Mouse (Mus musculus): ENCODE results near the gene Vipr1. TPM values are rescaled to one million over a fixed set of nuclear protein-coding genes. Genes with fewer than 3 reads are reported as not detected.
A peak's percentile ranks its signal among the peaks of the same experiment; 100 is the strongest.

The Vipr1 gene
- polyA plus RNA-seq, 1 experiment from 2014 or later: 0.26 TPM

GRCm38 (mm10) chr9:121623235-121623634, 19.3 kb upstream of the Vipr1 start:
- Histone ChIP-seq H3K27ac (replicated peaks; ENCODE audit: low read depth, low read length) (no peak overlapping the region), H3K36me3 (ENCODE audit: control insufficient read depth, insufficient read depth, low read length) (no peaks in the 10 kb centered on the region), H3K4me2 (ENCODE audit: low read depth, low read length) (no peak overlapping the region), H3K4me1 (ENCODE audit: control insufficient read depth, insufficient read depth, low read length) (no peaks in the 10 kb centered on the region), H3K27me3 (replicated peaks; ENCODE audit: control insufficient read depth, insufficient read depth, low read length) (no peaks in the 10 kb centered on the region), H3K4me3 (ENCODE audit: low read depth, low read length) (no peak overlapping the region), H3K9ac (ENCODE audit: low read depth, low read length) (no peak overlapping the region), H3K9me3 (ENCODE audit: control insufficient read depth, low read length) (no peaks in the 10 kb centered on the region)
- WGBS: 95% methylated on average over 4 of the region's 4 CpGs
- DNase-seq (ENCODE audit: low spot score) (no peak), ATAC-seq (ENCODE audit: low read depth) (no peak)

- Histone ChIP-seq H3K4me2 (ENCODE audit: low read depth, low read length) (no peak overlapping the region), H3K27me3 (replicated peaks; ENCODE audit: control insufficient read depth, insufficient read depth, low read length) (no peaks in the 10 kb centered on the region), H3K9me3 (ENCODE audit: control insufficient read depth, low read length) (no peaks in the 10 kb centered on the region), H3K4me1 (ENCODE audit: control insufficient read depth, insufficient read depth, low read length) (no peaks in the 10 kb centered on the region), H3K4me3 (ENCODE audit: low read depth, low read length) (no peak overlapping the region), H3K36me3 (ENCODE audit: control insufficient read depth, insufficient read depth, low read length) (no peaks in the 10 kb centered on the region), H3K27ac (replicated peaks; ENCODE audit: low read depth, low read length) (no peak overlapping the region), H3K9ac (ENCODE audit: low read depth, low read length) (no peak overlapping the region)
- DNase-seq (ENCODE audit: low spot score): no peak
- no peak for ATAC-seq (ENCODE audit: low read depth)
- WGBS: 75% methylated on average over 2 of the region's 2 CpGs
These were observed 17.6 kb upstream of the Vipr1 start for GRCm38 (mm10) chr9:121624920-121625319.

GRCm38 (mm10) chr9:121630627-121631026, 11.9 kb upstream of the Vipr1 start:
- no peak overlapping the region for H3K9ac ChIP-seq (ENCODE audit: low read depth, low read length)
- no peaks in the 10 kb centered on the region for H3K27me3 ChIP-seq (replicated peaks; ENCODE audit: control insufficient read depth, insufficient read depth, low read length)
- no peaks in the 10 kb centered on the region for H3K4me1 ChIP-seq (ENCODE audit: control insufficient read depth, insufficient read depth, low read length)
- no peaks in the 10 kb centered on the region for H3K9me3 ChIP-seq (ENCODE audit: control insufficient read depth, low read length)
- no peak overlapping the region for H3K4me2 ChIP-seq (ENCODE audit: low read depth, low read length)
- WGBS: 78% methylated on average over 1 of the region's 1 CpGs
- no peak overlapping the region for H3K4me3 ChIP-seq (ENCODE audit: low read depth, low read length)
- H3K36me3 ChIP-seq (ENCODE audit: control insufficient read depth, insufficient read depth, low read length): no peaks in the 10 kb centered on the region
- no peak overlapping the region for H3K27ac ChIP-seq (replicated peaks; ENCODE audit: low read depth, low read length)
- DNase-seq (ENCODE audit: low spot score): no peak
- ATAC-seq (ENCODE audit: low read depth): no peak

DNA sequence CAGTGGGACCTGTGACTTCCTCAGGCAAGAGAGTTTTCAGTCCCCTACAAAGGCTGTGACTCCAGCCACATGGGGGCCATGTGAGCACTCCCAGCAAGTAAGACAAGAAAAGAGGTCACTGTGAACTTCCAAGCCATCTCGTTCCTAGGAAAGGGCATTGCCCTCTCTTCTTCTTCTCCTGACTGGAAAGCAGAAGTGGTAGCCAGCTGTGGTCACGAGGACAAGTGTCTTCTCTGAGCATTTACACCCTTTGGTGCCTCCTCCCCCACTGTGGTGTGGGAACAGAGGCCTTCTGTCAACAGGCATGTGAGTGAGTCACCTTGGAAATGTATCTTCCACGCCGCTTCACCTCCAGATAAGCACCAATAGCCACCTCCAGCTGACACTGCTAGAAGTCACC, 10.6 kb upstream of the Vipr1 start:
- H3K4me3 ChIP-seq (ENCODE audit: low read depth, low read length): no peak overlapping the region
- no peak for ATAC-seq (ENCODE audit: low read depth)
- no peak for DNase-seq (ENCODE audit: low spot score)
- H3K36me3 ChIP-seq (ENCODE audit: control insufficient read depth, insufficient read depth, low read length): no peaks in the 10 kb centered on the region
- no peak overlapping the region for H3K9ac ChIP-seq (ENCODE audit: low read depth, low read length)
- no peaks in the 10 kb centered on the region for H3K27me3 ChIP-seq (replicated peaks; ENCODE audit: control insufficient read depth, insufficient read depth, low read length)
- no peaks in the 10 kb centered on the region for H3K9me3 ChIP-seq (ENCODE audit: control insufficient read depth, low read length)
- WGBS: 71% methylated on average over 4 of the region's 4 CpGs
- no peak overlapping the region for H3K27ac ChIP-seq (replicated peaks; ENCODE audit: low read depth, low read length)
- no peaks in the 10 kb centered on the region for H3K4me1 ChIP-seq (ENCODE audit: control insufficient read depth, insufficient read depth, low read length)
- no peak overlapping the region for H3K4me2 ChIP-seq (ENCODE audit: low read depth, low read length)

DNA sequence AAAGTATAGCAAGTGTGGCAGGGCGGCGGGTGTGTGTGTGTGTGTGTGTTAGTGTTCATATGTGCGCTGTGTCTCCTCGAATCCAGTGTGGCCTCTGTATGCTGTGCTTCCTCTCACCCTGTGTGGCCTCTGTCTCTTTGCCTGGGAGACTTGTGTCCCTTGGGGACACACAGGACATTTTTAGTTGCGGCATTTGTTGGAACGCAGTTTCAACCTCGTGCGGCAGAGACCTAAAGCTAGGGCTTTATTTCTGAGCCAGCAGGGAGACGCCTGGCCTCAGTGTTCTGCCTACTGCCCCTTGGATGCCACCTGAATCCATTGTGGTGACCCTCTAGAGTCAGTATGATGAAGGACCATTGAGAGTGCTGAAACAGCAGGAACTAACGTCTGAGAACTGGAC, 9.6 kb upstream of the Vipr1 start:
- ATAC-seq (ENCODE audit: low read depth) (no peak), DNase-seq (ENCODE audit: low spot score) (no peak)
- WGBS: 87% methylated on average over 10 of the region's 10 CpGs
- Histone ChIP-seq H3K27ac (replicated peaks; ENCODE audit: low read depth, low read length) (no peak overlapping the region), H3K36me3 (ENCODE audit: control insufficient read depth, insufficient read depth, low read length) (no peaks in the 10 kb centered on the region), H3K9me3 (ENCODE audit: control insufficient read depth, low read length) (no peaks in the 10 kb centered on the region), H3K4me1 (ENCODE audit: control insufficient read depth, insufficient read depth, low read length) (no peaks in the 10 kb centered on the region), H3K4me3 (ENCODE audit: low read depth, low read length) (no peak overlapping the region), H3K4me2 (ENCODE audit: low read depth, low read length) (no peak overlapping the region), H3K9ac (ENCODE audit: low read depth, low read length) (no peak overlapping the region), H3K27me3 (replicated peaks; ENCODE audit: control insufficient read depth, insufficient read depth, low read length) (no peaks in the 10 kb centered on the region)

DNA sequence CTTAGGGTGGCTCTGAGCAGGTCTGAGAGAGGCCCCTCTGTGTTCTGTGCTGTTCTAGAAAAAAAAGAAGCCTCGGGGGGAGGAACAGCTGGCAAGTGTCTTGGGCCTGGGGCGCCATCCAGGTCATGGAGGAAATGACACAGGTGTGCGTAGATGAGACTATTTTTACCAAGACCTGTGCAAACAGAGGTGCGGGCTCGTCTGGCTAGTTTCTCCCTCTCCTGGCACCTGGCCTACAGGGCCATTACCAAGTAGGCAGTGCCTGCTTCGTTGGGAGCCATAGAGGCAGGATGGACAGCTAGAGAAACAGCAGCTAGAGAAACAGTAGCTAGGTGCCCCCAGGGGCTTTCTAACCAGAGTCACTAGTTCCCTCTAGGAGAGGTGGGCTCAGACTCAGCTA, 9.2 kb upstream of the Vipr1 start:
- H3K27ac ChIP-seq (replicated peaks; ENCODE audit: low read depth, low read length): no peak overlapping the region
- WGBS: 84% methylated on average over 6 of the region's 6 CpGs
- DNase-seq (ENCODE audit: low spot score): no peak
- no peak for ATAC-seq (ENCODE audit: low read depth)
- H3K27me3 ChIP-seq (replicated peaks; ENCODE audit: control insufficient read depth, insufficient read depth, low read length): no peaks in the 10 kb centered on the region
- H3K9me3 ChIP-seq (ENCODE audit: control insufficient read depth, low read length): no peaks in the 10 kb centered on the region
- H3K4me1 ChIP-seq (ENCODE audit: control insufficient read depth, insufficient read depth, low read length): no peaks in the 10 kb centered on the region
- H3K9ac ChIP-seq (ENCODE audit: low read depth, low read length): no peak overlapping the region
- H3K4me2 ChIP-seq (ENCODE audit: low read depth, low read length): no peak overlapping the region
- H3K36me3 ChIP-seq (ENCODE audit: control insufficient read depth, insufficient read depth, low read length): no peaks in the 10 kb centered on the region
- H3K4me3 ChIP-seq (ENCODE audit: low read depth, low read length): no peak overlapping the region

GRCm38 (mm10) chr9:121635835-121636576, 6.5 kb upstream of the Vipr1 start:
- DNase-seq (ENCODE audit: low spot score) (no peak), ATAC-seq (ENCODE audit: low read depth) (no peak)
- WGBS: 39% methylated on average over 7 of the region's 7 CpGs
- Histone ChIP-seq H3K4me1 (ENCODE audit: control insufficient read depth, insufficient read depth, low read length) (no peaks in the 10 kb centered on the region), H3K27ac (replicated peaks; ENCODE audit: low read depth, low read length) (no peak overlapping the region), H3K4me3 (ENCODE audit: low read depth, low read length) (no peak overlapping the region), H3K27me3 (replicated peaks; ENCODE audit: control insufficient read depth, insufficient read depth, low read length) (peaks cover 17% of the 10 kb centered on the region), H3K9me3 (ENCODE audit: control insufficient read depth, low read length) (no peaks in the 10 kb centered on the region), H3K36me3 (ENCODE audit: control insufficient read depth, insufficient read depth, low read length) (no peaks in the 10 kb centered on the region), H3K9ac (ENCODE audit: low read depth, low read length) (no peak overlapping the region), H3K4me2 (ENCODE audit: low read depth, low read length) (no peak overlapping the region)

DNA sequence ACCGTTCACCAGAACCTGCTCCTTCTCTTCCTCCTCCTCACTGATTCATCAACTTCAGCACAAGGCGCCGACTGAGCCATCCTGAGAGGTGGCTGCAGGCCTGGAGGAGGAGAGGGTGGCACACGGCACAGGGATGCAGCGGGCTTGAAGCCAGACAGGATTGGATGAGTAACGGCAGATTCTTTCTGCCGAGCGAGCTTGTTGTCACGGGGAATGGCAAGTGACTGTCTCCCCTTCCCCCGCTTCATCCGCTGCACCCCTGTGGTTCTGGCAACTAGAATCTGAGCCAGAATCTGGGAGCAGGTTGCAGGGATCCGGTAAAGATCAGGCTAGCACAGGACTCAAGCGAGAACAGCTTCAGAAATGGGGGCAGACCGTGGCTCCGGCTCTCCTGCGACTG, 2.7 kb upstream of the Vipr1 start:
- Histone ChIP-seq H3K4me2 (ENCODE audit: low read depth, low read length) (no peak overlapping the region), H3K27me3 (replicated peaks; ENCODE audit: control insufficient read depth, insufficient read depth, low read length) (peaks cover 50% of the 10 kb centered on the region), H3K27ac (replicated peaks; ENCODE audit: low read depth, low read length) (no peak overlapping the region), H3K36me3 (ENCODE audit: control insufficient read depth, insufficient read depth, low read length) (no peaks in the 10 kb centered on the region), H3K4me1 (ENCODE audit: control insufficient read depth, insufficient read depth, low read length) (peaks cover 10% of the 10 kb centered on the region), H3K9ac (ENCODE audit: low read depth, low read length) (no peak overlapping the region), H3K4me3 (ENCODE audit: low read depth, low read length) (no peak overlapping the region), H3K9me3 (ENCODE audit: control insufficient read depth, low read length) (no peaks in the 10 kb centered on the region)
- DNase-seq (ENCODE audit: low spot score) (no peak), ATAC-seq (ENCODE audit: low read depth) (no peak)
- 50% methylated on average over 14 of the region's 16 CpGs for WGBS

DNA sequence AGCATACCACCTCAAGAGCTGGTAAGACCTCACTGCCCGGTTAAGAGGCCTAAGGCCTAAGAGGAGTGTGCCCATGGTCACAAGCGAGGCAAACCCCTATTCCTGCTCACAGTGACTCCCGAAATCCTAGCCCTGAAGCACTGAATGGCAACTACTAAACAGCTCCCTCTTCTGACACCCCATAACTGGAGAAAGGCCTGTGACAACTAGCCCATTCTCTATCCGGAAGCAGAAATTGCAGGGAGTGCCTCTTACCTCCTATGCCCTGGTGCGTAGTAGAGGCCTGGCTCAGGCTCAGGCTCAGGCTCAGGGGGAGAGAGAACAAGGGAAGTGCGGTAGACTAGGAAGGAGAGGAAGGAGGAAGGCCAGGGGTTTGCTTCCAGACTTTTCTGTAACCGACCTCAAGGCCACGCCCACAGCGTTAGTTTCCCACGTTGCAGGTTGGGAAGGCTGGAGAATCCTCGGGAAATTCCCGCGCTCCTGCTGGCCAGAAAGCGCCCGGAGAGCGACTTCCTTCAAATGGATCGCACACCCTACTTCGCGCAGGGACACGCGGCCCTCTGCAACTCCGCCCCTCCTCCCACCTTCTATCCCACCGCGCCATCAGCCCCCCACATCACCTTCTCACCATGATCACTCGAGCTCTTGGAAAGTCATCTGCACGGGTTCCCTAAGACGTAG, 1.1 kb upstream of the Vipr1 start:
- Histone ChIP-seq H3K36me3 (ENCODE audit: control insufficient read depth, insufficient read depth, low read length) (no peaks in the 10 kb centered on the region), H3K4me2 (ENCODE audit: low read depth, low read length) (peak overlapping the region; percentile 96), H3K4me3 (ENCODE audit: low read depth, low read length) (peak overlapping the region; percentile 56), H3K4me1 (ENCODE audit: control insufficient read depth, insufficient read depth, low read length) (peaks cover 10% of the 10 kb centered on the region), H3K27ac (replicated peaks; ENCODE audit: low read depth, low read length) (no peak overlapping the region), H3K27me3 (replicated peaks; ENCODE audit: control insufficient read depth, insufficient read depth, low read length) (peaks cover 50% of the 10 kb centered on the region), H3K9ac (ENCODE audit: low read depth, low read length) (peak overlapping the region; percentile 54; the same call in 1 of the 2 replicates), H3K9me3 (ENCODE audit: control insufficient read depth, low read length) (no peaks in the 10 kb centered on the region)
- no peak for ATAC-seq (ENCODE audit: low read depth)
- WGBS: 9% methylated on average over 27 of the region's 27 CpGs
- DNase-seq (ENCODE audit: low spot score): peak; percentile 17

Measured in embryonic facial prominence, embryonic 14.5 days (tissue).